Mouse (Mus musculus): ENCODE results near the gene Htr1d. TPM values are rescaled to one million over a fixed set of nuclear protein-coding genes. Genes with fewer than 3 reads are reported as not detected.

Gene Htr1d
- polyA plus RNA-seq, 2 experiments: not detected

DNA sequence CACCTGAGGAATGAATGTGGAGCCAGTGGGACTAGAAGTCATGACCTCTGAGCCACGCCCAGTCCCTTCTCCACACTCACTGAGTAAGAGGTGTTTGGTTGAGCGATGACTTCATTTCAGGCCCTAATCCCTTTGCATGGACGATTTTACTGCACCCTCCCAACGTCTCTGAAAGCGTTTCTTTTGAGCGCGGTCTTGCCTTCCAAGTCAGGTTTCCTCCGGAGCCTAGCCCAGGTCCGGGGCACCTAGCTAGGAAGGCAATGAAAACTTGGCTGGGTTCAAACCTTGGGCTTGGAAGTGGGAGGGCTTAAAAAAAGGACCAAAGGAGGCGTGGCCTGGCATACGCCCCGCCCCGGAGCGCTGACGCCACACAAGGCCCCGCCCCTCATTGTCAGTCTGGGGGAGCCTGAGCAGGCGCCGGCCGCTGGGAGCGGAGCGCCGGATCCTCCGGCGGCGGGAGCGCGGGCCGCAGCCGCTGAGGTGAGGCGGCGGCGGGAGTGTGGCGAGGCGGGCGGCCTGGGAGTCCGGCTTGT is 46.1 kb downstream of the Htr1d start, which contains the start of gene Luzp1:
Luzp1 (plus strand) TSS at position 391 of the 533 bp plus-strand sequence.
- H3K27me3 ChIP-seq (ENCODE audit: control insufficient read depth, insufficient read depth, low read length): peaks cover 29% of the 10 kb centered on the region
- no peaks in the 10 kb centered on the region for H3K9me3 ChIP-seq (ENCODE audit: control insufficient read depth, low read length)
- 2% methylated on average over 34 of the region's 36 CpGs for WGBS (ENCODE audit: insufficient replicate concordance)
- peak within 1 kb of the TSS; percentile 25 for H3K9ac ChIP-seq (replicated peaks)
- no peak within 1 kb of the TSS for H3K27ac ChIP-seq
- peaks cover 2 to 14% of the 10 kb centered on the region in 2 experiments for H3K4me1 ChIP-seq (replicated peaks; ENCODE audit: control insufficient read depth in 2 of 2, insufficient read depth in 2 of 2, low read length in 1 of 2)
- TF ChIP-seq EP300 (IDR thresholded peaks at IDR 0.05; ENCODE audit: low read depth) (no peak), CTCF (IDR thresholded peaks at IDR 0.05; ENCODE audit: low read depth) (no peak)
- H3K4me2 ChIP-seq (ENCODE audit: low read depth): peak within 1 kb of the TSS; percentile 87
- peak; percentile 88 for ATAC-seq (ENCODE audit: insufficient read depth)
- H3K36me3 ChIP-seq (replicated peaks; ENCODE audit: control insufficient read depth, insufficient read depth, low read depth): no peaks in the 10 kb centered on the region
- DNase-seq (ENCODE audit: low read depth in 3 of 3, low spot score in 3 of 3): peak; percentile 63 to 72 (median 69)
- peak within 1 kb of the TSS; percentile 57 to 63 for H3K4me3 ChIP-seq (ENCODE audit: insufficient read depth in 1 of 2, low read depth in 2 of 2, low read length in 2 of 2)

DNA sequence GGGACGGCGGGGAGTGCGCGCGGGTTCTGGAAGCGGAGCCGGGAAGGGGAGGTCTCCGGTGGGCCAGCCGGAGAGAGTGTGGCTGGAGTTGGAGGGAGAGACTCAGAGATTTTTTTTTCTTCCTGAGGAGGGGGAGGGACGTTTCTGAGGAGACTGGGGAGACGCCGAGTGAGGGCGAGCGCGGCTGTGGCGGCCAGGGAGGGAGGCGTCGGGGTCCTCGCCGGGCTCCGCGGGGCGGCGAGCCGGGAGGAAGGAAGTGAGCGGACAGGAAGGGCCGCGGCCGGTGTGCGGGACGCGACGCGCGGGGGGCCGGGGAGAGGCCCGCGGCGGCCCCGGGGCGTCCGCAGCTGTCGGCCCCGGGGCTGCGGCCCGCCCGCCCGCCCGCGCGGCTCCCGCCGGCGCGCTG is 46.6 kb downstream of the Htr1d start:
- under 1% methylated on average over 34 of the region's 55 CpGs for WGBS (ENCODE audit: insufficient replicate concordance)
- TF ChIP-seq CTCF (IDR thresholded peaks at IDR 0.05; ENCODE audit: low read depth) (no peak), EP300 (IDR thresholded peaks at IDR 0.05; ENCODE audit: low read depth) (no peak)
- Histone ChIP-seq H3K27ac (no peak overlapping the region), H3K9me3 (ENCODE audit: control insufficient read depth, low read length) (no peaks in the 10 kb centered on the region), H3K4me3 (ENCODE audit: insufficient read depth in 1 of 2, low read depth in 2 of 2, low read length in 2 of 2) (peak overlapping the region; percentile 51 to 63), H3K36me3 (replicated peaks; ENCODE audit: control insufficient read depth, insufficient read depth, low read depth) (no peaks in the 10 kb centered on the region), H3K4me1 (replicated peaks; ENCODE audit: control insufficient read depth in 2 of 2, insufficient read depth in 2 of 2, low read length in 1 of 2) (peaks cover 2 to 14% of the 10 kb centered on the region in 2 experiments), H3K9ac (replicated peaks) (peak overlapping the region; percentile 25), H3K4me2 (ENCODE audit: low read depth) (peak overlapping the region; percentile 87), H3K27me3 (ENCODE audit: control insufficient read depth, insufficient read depth, low read length) (peaks cover 29% of the 10 kb centered on the region)
- DNase-seq (ENCODE audit: low read depth in 3 of 3, low spot score in 3 of 3) (no peak), ATAC-seq (ENCODE audit: insufficient read depth) (peak; percentile 46)

DNA sequence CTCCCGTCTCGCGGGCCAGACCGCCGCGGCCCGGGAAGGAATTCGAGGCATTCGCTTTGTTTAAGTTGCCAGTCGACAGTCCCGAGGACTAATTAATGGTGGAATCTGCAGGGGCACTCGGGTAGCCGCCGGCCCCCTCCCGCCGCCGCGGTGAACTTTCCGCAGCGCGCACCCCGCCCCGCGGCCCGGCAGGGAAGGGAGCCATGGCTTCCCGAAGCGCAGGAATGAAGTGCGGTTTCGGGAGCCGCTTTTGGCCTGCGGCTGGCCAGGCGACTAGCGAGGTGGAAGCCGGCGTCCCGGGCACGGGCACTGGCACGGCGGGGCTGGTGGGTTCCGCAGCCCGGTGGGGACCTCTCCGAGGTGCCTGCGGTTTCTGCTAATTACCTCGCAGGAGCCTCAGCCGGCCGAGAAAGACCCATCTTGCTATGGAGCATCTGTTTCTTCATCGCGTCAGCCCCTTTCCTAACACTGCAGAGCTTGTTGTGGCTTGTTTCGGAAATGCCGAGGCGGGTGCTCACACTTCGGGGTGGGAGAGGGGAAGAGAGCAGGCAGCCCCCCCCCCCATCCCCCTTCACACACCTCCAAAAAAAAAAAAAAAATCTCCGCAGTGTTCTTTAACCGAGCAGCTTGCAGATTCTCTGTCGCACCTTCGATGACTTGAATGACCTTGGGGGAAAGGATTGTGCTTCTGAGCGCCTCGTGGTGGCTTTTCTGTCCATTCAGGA is 47.2 kb downstream of the Htr1d start:
- H3K4me1 ChIP-seq (replicated peaks; ENCODE audit: control insufficient read depth in 2 of 2, insufficient read depth in 2 of 2, low read length in 1 of 2): peaks cover 2 to 14% of the 10 kb centered on the region in 2 experiments
- no peak for DNase-seq (ENCODE audit: low read depth in 3 of 3, low spot score in 3 of 3)
- H3K36me3 ChIP-seq (replicated peaks; ENCODE audit: control insufficient read depth, insufficient read depth, low read depth): no peaks in the 10 kb centered on the region
- peak overlapping the region; percentile 87 for H3K4me2 ChIP-seq (ENCODE audit: low read depth)
- ATAC-seq (ENCODE audit: insufficient read depth): no peak
- TF ChIP-seq EP300 (IDR thresholded peaks at IDR 0.05; ENCODE audit: low read depth) (no peak), CTCF (IDR thresholded peaks at IDR 0.05; ENCODE audit: low read depth) (no peak)
- 0% methylated on average over 55 of the region's 58 CpGs for WGBS (ENCODE audit: insufficient replicate concordance)
- no peaks in the 10 kb centered on the region for H3K9me3 ChIP-seq (ENCODE audit: control insufficient read depth, low read length)
- H3K27me3 ChIP-seq (ENCODE audit: control insufficient read depth, insufficient read depth, low read length): peaks cover 29% of the 10 kb centered on the region
- peak overlapping the region; percentile 25 for H3K9ac ChIP-seq (replicated peaks)
- peak overlapping the region; percentile 51 to 63 for H3K4me3 ChIP-seq (ENCODE audit: insufficient read depth in 1 of 2, low read depth in 2 of 2, low read length in 2 of 2)
- H3K27ac ChIP-seq: no peak overlapping the region

DNA sequence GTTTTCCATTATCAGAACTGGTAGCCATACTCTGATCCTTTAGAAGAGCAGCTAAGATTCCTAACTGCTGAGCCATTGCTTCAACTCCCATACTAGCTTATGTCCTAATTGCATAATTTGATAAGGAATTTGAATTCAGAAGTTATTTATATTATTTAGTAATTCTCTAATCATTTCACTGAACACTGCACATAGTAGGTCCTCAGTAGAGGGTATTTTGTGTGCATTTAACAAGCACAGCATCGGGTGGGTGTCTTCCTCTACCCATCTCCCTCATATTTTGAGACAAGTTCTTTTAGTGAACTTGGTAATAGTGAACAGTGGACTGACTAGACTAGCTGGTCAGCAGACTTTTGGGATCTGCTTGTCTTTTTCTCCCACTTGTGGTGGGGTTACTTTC is 53.4 kb downstream of the Htr1d start:
- Histone ChIP-seq H3K4me1 (replicated peaks; ENCODE audit: control insufficient read depth in 2 of 2, insufficient read depth in 2 of 2, low read length in 1 of 2) (no peaks in the 10 kb centered on the region), H3K27me3 (ENCODE audit: control insufficient read depth, insufficient read depth, low read length) (peaks cover 4% of the 10 kb centered on the region), H3K36me3 (replicated peaks; ENCODE audit: control insufficient read depth, insufficient read depth, low read depth) (no peaks in the 10 kb centered on the region), H3K9ac (replicated peaks) (no peak overlapping the region), H3K27ac (no peak overlapping the region), H3K4me3 (ENCODE audit: insufficient read depth in 1 of 2, low read depth in 2 of 2, low read length in 2 of 2) (no peak overlapping the region), H3K4me2 (ENCODE audit: low read depth) (no peak overlapping the region), H3K9me3 (ENCODE audit: control insufficient read depth, low read length) (no peaks in the 10 kb centered on the region)
- TF ChIP-seq CTCF (IDR thresholded peaks at IDR 0.05; ENCODE audit: low read depth): no peak
- TF ChIP-seq EP300 (IDR thresholded peaks at IDR 0.05; ENCODE audit: low read depth): no peak
- DNase-seq (ENCODE audit: low read depth in 3 of 3, low spot score in 3 of 3) (no peak), ATAC-seq (ENCODE audit: insufficient read depth) (no peak)
- WGBS (ENCODE audit: insufficient replicate concordance): 59% methylated on average over 1 of the region's 1 CpGs

DNA sequence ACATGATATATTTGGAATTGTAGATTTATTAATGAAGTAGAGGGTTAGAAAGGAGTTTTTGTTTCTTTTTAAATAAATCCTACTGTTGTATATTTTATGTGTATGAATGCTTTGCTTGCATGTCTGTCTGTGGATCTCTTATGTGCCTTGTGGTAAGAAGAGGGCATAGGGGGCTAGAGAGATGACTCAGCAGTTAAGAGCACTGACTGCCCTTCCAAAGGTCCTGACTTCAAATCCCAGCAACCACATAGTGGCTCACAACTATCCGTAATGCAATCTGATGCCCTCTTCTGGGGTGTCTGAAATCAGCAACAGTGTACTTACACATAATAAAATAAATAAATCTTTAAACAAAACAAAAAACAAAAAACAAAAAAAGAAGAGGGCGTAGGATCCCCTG is 63.2 kb downstream of the Htr1d start:
- H3K9me3 ChIP-seq (ENCODE audit: control insufficient read depth, low read length): no peaks in the 10 kb centered on the region
- DNase-seq (ENCODE audit: low read depth in 3 of 3, low spot score in 3 of 3) (no peak), ATAC-seq (ENCODE audit: insufficient read depth) (no peak)
- H3K4me3 ChIP-seq (ENCODE audit: insufficient read depth in 1 of 2, low read depth in 2 of 2, low read length in 2 of 2): no peak overlapping the region
- TF ChIP-seq EP300 (IDR thresholded peaks at IDR 0.05; ENCODE audit: low read depth): no peak
- TF ChIP-seq CTCF (IDR thresholded peaks at IDR 0.05; ENCODE audit: low read depth): no peak
- no peaks in the 10 kb centered on the region for H3K36me3 ChIP-seq (replicated peaks; ENCODE audit: control insufficient read depth, insufficient read depth, low read depth)
- WGBS (ENCODE audit: insufficient replicate concordance): 56% methylated on average over 2 of the region's 2 CpGs
- no peaks in the 10 kb centered on the region for H3K27me3 ChIP-seq (ENCODE audit: control insufficient read depth, insufficient read depth, low read length)
- no peak overlapping the region for H3K27ac ChIP-seq
- no peak overlapping the region for H3K9ac ChIP-seq (replicated peaks)
- 0 out of 4 replicates have a peak, but pooled peaks cover 0 to 2% of the 10 kb centered on the region in 2 experiments for H3K4me1 ChIP-seq (replicated peaks; ENCODE audit: control insufficient read depth in 2 of 2, insufficient read depth in 2 of 2, low read length in 1 of 2)
- H3K4me2 ChIP-seq (ENCODE audit: low read depth): no peak overlapping the region

Other genes starting within 250 kb of the Htr1d start
- gene Asap3, start 217.2 kb upstream of the Htr1d start, polyA plus RNA-seq (2012; rRNA removed): 1.1 and 1.2 TPM in 2 replicates
- 0.66 and 0.85 TPM in 2 replicates for gene Asap3, start 217.2 kb upstream of the Htr1d start, polyA plus RNA-seq (2014; fragmentation: Nextera tagmentation; extraction: Ambion mirVana)
- gene Tcea3, start 175.8 kb upstream of the Htr1d start, polyA plus RNA-seq (2012; rRNA removed): 2.3 and 4.8 TPM in 2 replicates
- gene Tcea3, start 175.8 kb upstream of the Htr1d start, polyA plus RNA-seq (2014; fragmentation: Nextera tagmentation; extraction: Ambion mirVana): 12.4 and 15.6 TPM in 2 replicates
- 2.6 and 2.7 TPM in 2 replicates for gene Zfp46, start 138.8 kb upstream of the Htr1d start, polyA plus RNA-seq (2012; rRNA removed)
- 2.6 and 2.9 TPM in 2 replicates for gene Zfp46, start 138.8 kb upstream of the Htr1d start, polyA plus RNA-seq (2014; fragmentation: Nextera tagmentation; extraction: Ambion mirVana)
- 21.0 and 41.5 TPM in 2 replicates for gene Hnrnpr, start 112.6 kb upstream of the Htr1d start, polyA plus RNA-seq (2012; rRNA removed)
- gene Hnrnpr, start 112.6 kb upstream of the Htr1d start, polyA plus RNA-seq (2014; fragmentation: Nextera tagmentation; extraction: Ambion mirVana): 40.7 and 48.9 TPM in 2 replicates
- 0.03 and 0.08 TPM in 2 replicates for gene 6030445D17Rik, start 38.7 kb downstream of the Htr1d start, polyA plus RNA-seq (2012; rRNA removed)
- 0.08 and 0.23 TPM in 2 replicates for gene 6030445D17Rik, start 38.7 kb downstream of the Htr1d start, polyA plus RNA-seq (2014; fragmentation: Nextera tagmentation; extraction: Ambion mirVana)
- gene Luzp1, start 46.2 kb downstream of the Htr1d start, polyA plus RNA-seq (2012; rRNA removed): 1.6 and 1.8 TPM in 2 replicates
- 6.8 and 8.2 TPM in 2 replicates for gene Luzp1, start 46.2 kb downstream of the Htr1d start, polyA plus RNA-seq (2014; fragmentation: Nextera tagmentation; extraction: Ambion mirVana)
- gene Kdm1a, start 179.2 kb downstream of the Htr1d start, polyA plus RNA-seq (2012; rRNA removed): 15.3 and 17.8 TPM in 2 replicates
- 12.0 and 14.0 TPM in 2 replicates for gene Kdm1a, start 179.2 kb downstream of the Htr1d start, polyA plus RNA-seq (2014; fragmentation: Nextera tagmentation; extraction: Ambion mirVana)
- gene Tex46, start 186.9 kb downstream of the Htr1d start, polyA plus RNA-seq (2012; rRNA removed): not detected in 2 replicates
- gene Tex46, start 186.9 kb downstream of the Htr1d start, polyA plus RNA-seq (2014; fragmentation: Nextera tagmentation; extraction: Ambion mirVana): not detected in 2 replicates
- gene Lactbl1, start 199.1 kb downstream of the Htr1d start, polyA plus RNA-seq (2012; rRNA removed): 0.01 TPM in 1 of 2 replicates, not detected in the other
- not detected in 2 replicates for gene Lactbl1, start 199.1 kb downstream of the Htr1d start, polyA plus RNA-seq (2014; fragmentation: Nextera tagmentation; extraction: Ambion mirVana)

Measured in liver, embryonic 14.5 days (tissue).